Mouse (Mus musculus) neural tube, embryonic 13.5 days (tissue): ENCODE measurements around the gene Tcte2. TPM values are rescaled to one million over a fixed set of nuclear protein-coding genes. Genes with fewer than 3 reads are reported as not detected.

ENCODE experiments used
- ATAC-seq: fragments of 200-750 bp; cut with Nextera tagmentation; 2 replicates; pipeline ENCODE4 v1.8.0; 2017; ENCODE audit warnings: low read depth, mild to moderate bottlenecking, moderate TSS enrichment, moderate library complexity
- H3K27ac ChIP-seq: fragments of 300-500 bp; sonication (generic); replicated peaks from 2 replicates; pipeline ENCODE4 v1.5.1; 2015; ENCODE audit warnings: moderate library complexity, mild to moderate bottlenecking, inconsistent platforms
- H3K27me3 ChIP-seq: fragments of 300-500 bp; sonication (generic); 2 replicates; pipeline ENCODE4 v1.6.1; 2015; ENCODE audit warnings: mild to moderate bottlenecking, inconsistent platforms
- H3K36me3 ChIP-seq: fragments of 300-500 bp; sonication (generic); 2 replicates; pipeline ENCODE4 v1.6.1; 2015; ENCODE audit warnings: mild to moderate bottlenecking, inconsistent platforms
- H3K4me1 ChIP-seq: fragments of 300-500 bp; sonication (generic); replicated peaks from 2 replicates; pipeline ENCODE4 v1.6.1; 2015; ENCODE audit warnings: inconsistent platforms
- H3K4me2 ChIP-seq: fragments of 300-500 bp; sonication (generic); 2 replicates; pipeline ENCODE4 v1.6.1; 2015; ENCODE audit warnings: inconsistent platforms, mild to moderate bottlenecking, moderate library complexity
- H3K4me3 ChIP-seq: fragments of 300-500 bp; sonication (generic); 2 replicates; pipeline ENCODE4 v1.5.1; 2015; ENCODE audit warnings: mild to moderate bottlenecking, inconsistent platforms
- H3K9ac ChIP-seq: fragments of 300-500 bp; sonication (generic); 2 replicates; pipeline ENCODE4 v1.6.1; 2015; ENCODE audit warnings: moderate library complexity, mild to moderate bottlenecking, inconsistent platforms
- H3K9me3 ChIP-seq: fragments of 300-500 bp; sonication (generic); 2 replicates; pipeline ENCODE4 v1.6.1; 2016; ENCODE audit warnings: inconsistent platforms
- WGBS: fragments of 180-500 bp; shearing (Covaris S2); methylation state at CpG from one replicate; pipeline ENCODE4 v1.1.7; 2015; 5-methylcytosine and 5-hydroxymethylcytosine counted together
- polyA plus RNA-seq: library from polyadenylated mRNA; unstranded; fragments of >200 nt; fragmentation: Nextera tagmentation; extraction: Ambion mirVana; gene quantifications from 2 replicates; pipeline ENCODE4 v1.2.1, GENCODE M21; 2015

The Tcte2 gene
- polyA plus RNA-seq, 1 experiment from 2014 or later: 17.8 TPM

GRCm38 (mm10) chr17:13694181-13694580 is 67.4 kb downstream of the Tcte2 start:
- no peak for ATAC-seq
- no peak overlapping the region for H3K4me2 ChIP-seq
- H3K4me1 ChIP-seq: no peaks in the 10 kb centered on the region
- no peaks in the 10 kb centered on the region for H3K27me3 ChIP-seq
- no peaks in the 10 kb centered on the region for H3K9me3 ChIP-seq
- no peaks in the 10 kb centered on the region for H3K36me3 ChIP-seq
- H3K4me3 ChIP-seq: no peak overlapping the region
- WGBS: 89% methylated on average over 1 of the region's 1 CpGs
- H3K27ac ChIP-seq: no peak overlapping the region
- no peak overlapping the region for H3K9ac ChIP-seq

- Histone ChIP-seq H3K27ac (no peak overlapping the region), H3K4me1 (peaks cover 27% of the 10 kb centered on the region), H3K36me3 (no peaks in the 10 kb centered on the region), H3K9ac (no peak overlapping the region), H3K9me3 (no peaks in the 10 kb centered on the region), H3K27me3 (no peaks in the 10 kb centered on the region), H3K4me2 (no peak overlapping the region), H3K4me3 (no peak overlapping the region)
- no peak for ATAC-seq
- 89% methylated on average over 1 of the region's 1 CpGs for WGBS
Observed at GRCm38 (mm10) chr17:13687656-13688055, 74.0 kb downstream of the Tcte2 start.

GRCm38 (mm10) chr17:13687086-13687485 is 74.5 kb downstream of the Tcte2 start:
- WGBS: 41% methylated on average over 4 of the region's 4 CpGs
- Histone ChIP-seq H3K4me2 (no peak overlapping the region), H3K27ac (no peak overlapping the region), H3K27me3 (no peaks in the 10 kb centered on the region), H3K4me1 (peaks cover 30% of the 10 kb centered on the region), H3K9ac (no peak overlapping the region), H3K9me3 (no peaks in the 10 kb centered on the region), H3K4me3 (no peak overlapping the region), H3K36me3 (no peaks in the 10 kb centered on the region)
- no peak for ATAC-seq

- Histone ChIP-seq H3K4me3 (no peak overlapping the region), H3K27me3 (no peaks in the 10 kb centered on the region), H3K27ac (no peak overlapping the region), H3K4me2 (no peak overlapping the region), H3K9me3 (no peaks in the 10 kb centered on the region), H3K36me3 (no peaks in the 10 kb centered on the region), H3K9ac (no peak overlapping the region), H3K4me1 (peaks cover 30% of the 10 kb centered on the region)
- 91% methylated on average over 3 of the region's 3 CpGs for WGBS
- no peak for ATAC-seq
Observed at GRCm38 (mm10) chr17:13685621-13686020, 76.0 kb downstream of the Tcte2 start.

GRCm38 (mm10) chr17:13684256-13684655 is 77.4 kb downstream of the Tcte2 start:
- Histone ChIP-seq H3K9me3 (no peaks in the 10 kb centered on the region), H3K27ac (0 out of 2 replicates have a peak overlapping the region, but pooled peaks have one; percentile 85), H3K4me3 (no peak overlapping the region), H3K4me1 (peaks cover 40% of the 10 kb centered on the region), H3K36me3 (no peaks in the 10 kb centered on the region), H3K9ac (no peak overlapping the region), H3K4me2 (no peak overlapping the region), H3K27me3 (no peaks in the 10 kb centered on the region)
- 63% methylated on average over 7 of the region's 7 CpGs for WGBS
- ATAC-seq: no peak

- WGBS: 9% methylated on average over 15 of the region's 15 CpGs
- peak overlapping the region; percentile 35 for H3K4me3 ChIP-seq
- H3K27me3 ChIP-seq: no peaks in the 10 kb centered on the region
- H3K9me3 ChIP-seq: no peaks in the 10 kb centered on the region
- H3K4me2 ChIP-seq: peak overlapping the region; percentile 44
- peak; percentile 34; the same call in 1 of the 2 replicates for ATAC-seq
- no peaks in the 10 kb centered on the region for H3K36me3 ChIP-seq
- peak overlapping the region; percentile 63 for H3K9ac ChIP-seq
- peaks cover 40% of the 10 kb centered on the region for H3K4me1 ChIP-seq
- peak overlapping the region; percentile 85 for H3K27ac ChIP-seq
Observed at GRCm38 (mm10) chr17:13683411-13684174, 78.0 kb downstream of the Tcte2 start.

- Histone ChIP-seq H3K4me2 (peak overlapping the region; percentile 44), H3K27ac (peak overlapping the region; percentile 85), H3K4me3 (peak overlapping the region; percentile 35), H3K27me3 (no peaks in the 10 kb centered on the region), H3K9ac (peak overlapping the region; percentile 63), H3K36me3 (no peaks in the 10 kb centered on the region), H3K4me1 (peaks cover 45% of the 10 kb centered on the region), H3K9me3 (no peaks in the 10 kb centered on the region)
- ATAC-seq: no peak
- WGBS: 15% methylated on average over 4 of the region's 4 CpGs
Observed at GRCm38 (mm10) chr17:13683027-13683410, 78.6 kb downstream of the Tcte2 start.

- H3K9me3 ChIP-seq: no peaks in the 10 kb centered on the region
- peak overlapping the region; percentile 63 for H3K9ac ChIP-seq
- 54% methylated on average over 9 of the region's 9 CpGs for WGBS
- peak overlapping the region; percentile 35 for H3K4me3 ChIP-seq
- H3K4me2 ChIP-seq: peak overlapping the region; percentile 44
- H3K27me3 ChIP-seq: no peaks in the 10 kb centered on the region
- H3K36me3 ChIP-seq: no peaks in the 10 kb centered on the region
- no peak for ATAC-seq
- peaks cover 47% of the 10 kb centered on the region for H3K4me1 ChIP-seq
- peak overlapping the region; percentile 85 for H3K27ac ChIP-seq
Observed at GRCm38 (mm10) chr17:13682378-13683026, 79.1 kb downstream of the Tcte2 start.

GRCm38 (mm10) chr17:13681686-13682085 is 79.9 kb downstream of the Tcte2 start:
- no peak overlapping the region for H3K27ac ChIP-seq
- H3K9ac ChIP-seq: no peak overlapping the region
- peak overlapping the region; percentile 44; the same call in 1 of the 2 replicates for H3K4me2 ChIP-seq
- H3K36me3 ChIP-seq: no peaks in the 10 kb centered on the region
- no peaks in the 10 kb centered on the region for H3K9me3 ChIP-seq
- H3K4me3 ChIP-seq: no peak overlapping the region
- 94% methylated on average over 6 of the region's 6 CpGs for WGBS
- no peak for ATAC-seq
- peaks cover 44% of the 10 kb centered on the region for H3K4me1 ChIP-seq
- H3K27me3 ChIP-seq: no peaks in the 10 kb centered on the region

GRCm38 (mm10) chr17:13681126-13681525 is 80.5 kb downstream of the Tcte2 start:
- H3K4me2 ChIP-seq: no peak overlapping the region
- no peaks in the 10 kb centered on the region for H3K9me3 ChIP-seq
- no peaks in the 10 kb centered on the region for H3K27me3 ChIP-seq
- peak overlapping the region; percentile 73 for H3K27ac ChIP-seq
- no peak overlapping the region for H3K4me3 ChIP-seq
- 63% methylated on average over 6 of the region's 6 CpGs for WGBS
- ATAC-seq: no peak
- no peaks in the 10 kb centered on the region for H3K36me3 ChIP-seq
- peaks cover 46% of the 10 kb centered on the region for H3K4me1 ChIP-seq
- H3K9ac ChIP-seq: peak overlapping the region; percentile 8; the same call in 1 of the 2 replicates

- WGBS: 62% methylated on average over 4 of the region's 4 CpGs
Observed at GRCm38 (mm10) chr17:13680318-13680717, 81.3 kb downstream of the Tcte2 start.

GRCm38 (mm10) chr17:13679725-13680124 is 81.9 kb downstream of the Tcte2 start:
- Histone ChIP-seq H3K4me2 (no peak overlapping the region), H3K4me3 (no peak overlapping the region), H3K36me3 (no peaks in the 10 kb centered on the region), H3K27me3 (no peaks in the 10 kb centered on the region), H3K9ac (no peak overlapping the region), H3K4me1 (peaks cover 46% of the 10 kb centered on the region), H3K9me3 (no peaks in the 10 kb centered on the region), H3K27ac (peak overlapping the region; percentile 73)
- no peak for ATAC-seq
- 75% methylated on average over 6 of the region's 6 CpGs for WGBS

More at GRCm38 (mm10) chr17:13680318-13680717, 81.3 kb downstream of the Tcte2 start:
- Histone ChIP-seq H3K36me3 (no peaks in the 10 kb centered on the region), H3K4me2 (no peak overlapping the region), H3K4me1 (peaks cover 46% of the 10 kb centered on the region), H3K9ac (no peak overlapping the region), H3K9me3 (no peaks in the 10 kb centered on the region), H3K27ac (peak overlapping the region; percentile 73), H3K27me3 (no peaks in the 10 kb centered on the region), H3K4me3 (no peak overlapping the region)
- ATAC-seq: no peak
